11 mouse cellular contexts compared by ENCODE assay signal in the genomic region with DNA sequence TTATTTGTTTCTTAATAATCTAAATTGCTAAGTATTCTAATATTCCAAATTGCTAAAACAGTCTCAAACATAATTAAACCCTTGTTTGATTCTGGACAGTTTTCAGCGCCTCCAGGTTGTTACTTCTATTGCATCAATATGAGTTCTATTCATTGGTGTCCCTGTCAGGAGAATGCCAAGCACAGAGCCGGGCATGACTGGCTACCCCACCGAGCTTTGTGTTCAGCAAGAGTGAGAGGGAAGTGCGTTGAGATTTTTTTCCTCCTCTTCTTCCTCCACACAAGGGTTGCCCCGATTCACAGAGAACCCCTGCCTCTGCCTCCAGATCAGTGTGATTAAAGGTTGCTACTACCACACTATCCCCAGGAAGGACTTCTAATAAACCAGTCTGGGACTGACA. TPM values are rescaled to one million over a fixed set of nuclear protein-coding genes. Genes with fewer than 3 reads are reported as not detected.
DNase-seq lines count a peak whose midpoint lies in the region; ATAC-seq and TF ChIP-seq lines count a peak whose summit lies in the region.
"Had no signal": no experiment of that assay in that cellular context is flagged by ENCODE, and none has a peak within 500 bp of the region (broad histone marks: within the 10 kb centered on the region; RNA-seq: fewer than 3 reads in every experiment).

No protein-coding gene starts in this region.

- WGBS in intestine, embryonic 14.5 days, result 54% methylated on average over 5 of the region's 5 CpGs
- WGBS in intestine, embryonic 15.5 days, result 50% methylated on average over 5 of the region's 5 CpGs
- 32% methylated on average over 5 of the region's 5 CpGs for WGBS in embryonic facial prominence, embryonic 10.5 days
- WGBS in midbrain, embryonic 14.5 days, result 10% methylated on average over 5 of the region's 5 CpGs
- WGBS in thymus, adult 2 months, result 53% methylated on average over 5 of the region's 5 CpGs

- no peaks in the 10 kb centered on the region; the same call in 1 of the 2 replicates for H3K27me3 ChIP-seq in intestine, embryonic 14.5 days (replicated peaks; ENCODE audit: control insufficient read depth, insufficient read depth, low read length)
- no peaks in the 10 kb centered on the region for H3K27me3 ChIP-seq in intestine, embryonic 15.5 days (replicated peaks)
- no peaks in the 10 kb centered on the region for H3K27me3 ChIP-seq in embryonic facial prominence, embryonic 10.5 days (replicated peaks; ENCODE audit: low read depth, poor library complexity, severe bottlenecking)
- no peaks in the 10 kb centered on the region for H3K27me3 ChIP-seq in midbrain, embryonic 14.5 days (ENCODE audit: control insufficient read depth, insufficient read depth, low read length)
- H3K27me3 ChIP-seq in thymus, adult 2 months (ENCODE audit: control insufficient read depth, insufficient read depth, low read length), result no peaks in the 10 kb centered on the region
- H3K27me3 ChIP-seq: CH12.LX; liver, embryonic 13.5 days had no signal

- H3K4me3 ChIP-seq in intestine, embryonic 14.5 days (ENCODE audit: low read depth, low read length), result no peak overlapping the region
- H3K4me3 ChIP-seq in intestine, embryonic 15.5 days (replicated peaks), result no peak overlapping the region
- no peak overlapping the region for H3K4me3 ChIP-seq in embryonic facial prominence, embryonic 10.5 days
- H3K4me3 ChIP-seq in midbrain, embryonic 14.5 days (replicated peaks; ENCODE audit: low read depth, low read length), result no peak overlapping the region
- no peak overlapping the region for H3K4me3 ChIP-seq in thymus, adult 2 months (ENCODE audit: control insufficient read depth, insufficient read depth, low read length)
- H3K4me3 ChIP-seq: liver, embryonic 13.5 days had no signal

- H3K9me3 ChIP-seq in intestine, embryonic 14.5 days (ENCODE audit: control insufficient read depth, low read length), result no peaks in the 10 kb centered on the region
- H3K9me3 ChIP-seq in intestine, embryonic 15.5 days, result no peaks in the 10 kb centered on the region
- H3K9me3 ChIP-seq in embryonic facial prominence, embryonic 10.5 days, result no peaks in the 10 kb centered on the region
- no peaks in the 10 kb centered on the region for H3K9me3 ChIP-seq in midbrain, embryonic 14.5 days (ENCODE audit: control insufficient read depth, low read length)
- H3K9me3 ChIP-seq: liver, embryonic 13.5 days had no signal

- DNase-seq in intestine, embryonic 14.5 days (ENCODE audit: low spot score), result peak; percentile 25
- no peak for DNase-seq in embryonic facial prominence, embryonic 10.5 days (ENCODE audit: low spot score)
- peak; percentile 59 for DNase-seq in gonadal fat pad, adult 2 months (ENCODE audit: low read depth)
- peak; percentile 45 for DNase-seq in midbrain, embryonic 14.5 days
- no peak for DNase-seq in B cell, adult 2 months
- DNase-seq in kidney, postnatal 4 days, result no peak
- DNase-seq in thymus, adult 2 months, result no peak
- DNase-seq: liver, embryonic 13.5 days; right cerebral cortex, postnatal 25 days had no signal

- no peaks in the 10 kb centered on the region for H3K36me3 ChIP-seq in intestine, embryonic 14.5 days (ENCODE audit: control insufficient read depth, insufficient read depth, low read length)
- no peaks in the 10 kb centered on the region for H3K36me3 ChIP-seq in intestine, embryonic 15.5 days
- no peaks in the 10 kb centered on the region for H3K36me3 ChIP-seq in embryonic facial prominence, embryonic 10.5 days (replicated peaks)
- H3K36me3 ChIP-seq in midbrain, embryonic 14.5 days (ENCODE audit: control insufficient read depth, insufficient read depth, low read length), result no peaks in the 10 kb centered on the region
- H3K36me3 ChIP-seq in thymus, adult 2 months (ENCODE audit: control insufficient read depth, insufficient read depth, low read length), result no peaks in the 10 kb centered on the region
- H3K36me3 ChIP-seq: liver, embryonic 13.5 days had no signal

- no peak overlapping the region for H3K27ac ChIP-seq in intestine, embryonic 14.5 days (ENCODE audit: low read depth)
- no peak overlapping the region for H3K27ac ChIP-seq in intestine, embryonic 15.5 days
- H3K27ac ChIP-seq in embryonic facial prominence, embryonic 10.5 days (replicated peaks), result peak overlapping the region; percentile 51
- no peak overlapping the region for H3K27ac ChIP-seq in midbrain, embryonic 14.5 days (replicated peaks; ENCODE audit: low read depth, low read length)
- H3K27ac ChIP-seq in thymus, adult 2 months (ENCODE audit: control insufficient read depth, insufficient read depth, low read length), result no peak overlapping the region
- H3K27ac ChIP-seq: liver, embryonic 13.5 days had no signal

- TF ChIP-seq CTCF in thymus, adult 2 months (IDR thresholded peaks at IDR 0.05; ENCODE audit: borderline replicate concordance, control insufficient read depth, extremely low read depth, insufficient read depth, low read length, poor library complexity), result no peak

- no peak for ATAC-seq in intestine, embryonic 14.5 days (replicated peaks; ENCODE audit: low FRiP score, low TSS enrichment, low read depth)
- no peak for ATAC-seq in intestine, embryonic 15.5 days
- 0 out of 2 replicates have a peak, but pooled peaks have one; percentile 26 for ATAC-seq in midbrain, embryonic 14.5 days (ENCODE audit: low FRiP score, low TSS enrichment)

- peaks cover 12% of the 10 kb centered on the region for H3K4me1 ChIP-seq in intestine, embryonic 14.5 days (replicated peaks; ENCODE audit: control insufficient read depth, insufficient read depth, low read length)
- peaks cover 12% of the 10 kb centered on the region for H3K4me1 ChIP-seq in intestine, embryonic 15.5 days (replicated peaks)
- peaks cover 39% of the 10 kb centered on the region for H3K4me1 ChIP-seq in embryonic facial prominence, embryonic 10.5 days
- peaks cover 44% of the 10 kb centered on the region for H3K4me1 ChIP-seq in midbrain, embryonic 14.5 days (ENCODE audit: control insufficient read depth, insufficient read depth, low read length)
- H3K4me1 ChIP-seq in thymus, adult 2 months (replicated peaks; ENCODE audit: control insufficient read depth, insufficient read depth, low read length), result no peaks in the 10 kb centered on the region

- no peak overlapping the region for H3K4me2 ChIP-seq in intestine, embryonic 14.5 days (ENCODE audit: low read length)
- H3K4me2 ChIP-seq in intestine, embryonic 15.5 days (replicated peaks), result no peak overlapping the region
- H3K4me2 ChIP-seq in midbrain, embryonic 14.5 days (ENCODE audit: low read length), result peak overlapping the region; percentile 48
- H3K4me2 ChIP-seq: liver, embryonic 13.5 days had no signal

- TF ChIP-seq POLR2A in thymus, adult 2 months (IDR thresholded peaks at IDR 0.05; ENCODE audit: control insufficient read depth, extremely low read depth, insufficient read depth, low read length, poor library complexity), result no peak

- H3K9ac ChIP-seq in intestine, embryonic 14.5 days (ENCODE audit: low read length), result no peak overlapping the region
- H3K9ac ChIP-seq in intestine, embryonic 15.5 days, result no peak overlapping the region
- H3K9ac ChIP-seq in midbrain, embryonic 14.5 days (replicated peaks; ENCODE audit: low read length), result no peak overlapping the region
- H3K9ac ChIP-seq: liver, embryonic 13.5 days had no signal

RNA-seq across cellular contexts. Expression of a gene that starts 53.5 kb away (rescaled TPM):
- polyA plus RNA-seq in intestine, embryonic 14.5 days (2014; fragmentation: Nextera tagmentation; extraction: Ambion mirVana), result 16.8 and 19.4 TPM in 2 replicates
- polyA plus RNA-seq in intestine, embryonic 15.5 days (2015; fragmentation: Nextera tagmentation; extraction: Ambion mirVana), result 12.7 and 12.9 TPM in 2 replicates
- polyA plus RNA-seq in embryonic facial prominence, embryonic 10.5 days (2016; fragmentation: Nextera tagmentation; extraction: Ambion mirVana), result 13.2 and 16.1 TPM in 2 replicates
- polyA plus RNA-seq in gonadal fat pad, adult 2 months (2012; rRNA removed), result 17.4 and 22.0 TPM in 2 replicates
- 51.3 and 52.4 TPM in 2 replicates for polyA plus RNA-seq in midbrain, embryonic 14.5 days (2014; fragmentation: Nextera tagmentation; extraction: Ambion mirVana)
- 3.5 and 3.7 TPM in 2 replicates for polyA plus RNA-seq in thymus, adult 2 months (2012; rRNA removed)

Comparison
In these comparisons a context has a peak if more than half of its experiments do, and no peak if none do; other contexts are left out.
1. DNase-seq: peak in intestine, embryonic 14.5 days (single experiment), gonadal fat pad, adult 2 months (single experiment) and midbrain, embryonic 14.5 days (single experiment); none in embryonic facial prominence, embryonic 10.5 days (single experiment), B cell, adult 2 months (0 of 2), kidney, postnatal 4 days (0 of 2) and thymus, adult 2 months (single experiment).